Mouse (Mus musculus) G1E (cell line): Measurements from ENCODE around the gene Ppp3ca.

Source experiments
- CTCF ChIP-seq: IDR thresholded peaks from 2 replicates; pipeline ENCODE4 v1.5.1; 2012; ENCODE audit warnings: low read depth, low read length, inconsistent platforms, mixed read lengths
- GATA1 ChIP-seq: IDR thresholded peaks from 2 replicates; pipeline ENCODE4 v1.6.1; 2012; ENCODE audit warnings: borderline replicate concordance, low read length, inconsistent platforms, mixed read lengths
- GATA2 ChIP-seq: IDR thresholded peaks from 2 replicates; pipeline ENCODE4 v1.6.1; 2012; ENCODE audit warnings: low read depth, low read length, inconsistent platforms, borderline replicate concordance
- POLR2AphosphoS5 ChIP-seq: IDR thresholded peaks from 2 replicates; pipeline ENCODE4 v1.6.1; 2012; ENCODE audit warnings: low read depth, low read length, inconsistent platforms; ENCODE audit not compliant: insufficient replicate concordance
- TAL1 ChIP-seq: conservative IDR thresholded peaks from 2 replicates; pipeline ENCODE4 v1.6.1; 2012; ENCODE audit warnings: low read depth, low read length, inconsistent platforms, mixed read lengths

- TF ChIP-seq CTCF (no peak), GATA1 (no peak), GATA2 (no peak), TAL1 (no peak), POLR2AphosphoS5 (no peak)
These were observed 82.3 kb downstream of the Ppp3ca start for GRCm38 (mm10) chr3:136752126-136752716.
